Mouse (Mus musculus) intestine, postnatal 0 days (tissue): ENCODE data around the gene Syt11. TPM values are rescaled to one million over a fixed set of nuclear protein-coding genes. Genes with fewer than 3 reads are reported as not detected.
"Not testable (repeated sequence)": the region's sequence is repeated elsewhere in the genome, so short reads cannot be mapped to it uniquely, and the experiment has no call there.

Source experiments
- ATAC-seq: fragments of 200-750 bp; cut with Nextera tagmentation; 2 replicates; pipeline ENCODE4 v1.8.0; 2017; ENCODE audit warnings: mild to moderate bottlenecking, moderate TSS enrichment, moderate library complexity
- H3K27ac ChIP-seq: fragments of 300-500 bp; sonication (generic); 2 replicates; pipeline ENCODE4 v1.5.1; 2014; ENCODE audit warnings: mild to moderate bottlenecking, low read depth, low read length, moderate library complexity
- H3K27me3 ChIP-seq: fragments of 300-500 bp; sonication (generic); replicated peaks from 2 replicates; pipeline ENCODE4 v1.6.1; 2014; ENCODE audit warnings: low read length, mixed read lengths; ENCODE audit not compliant: control insufficient read depth, insufficient read depth
- H3K36me3 ChIP-seq: fragments of 300-500 bp; sonication (generic); 2 replicates; pipeline ENCODE4 v1.6.1; 2014; ENCODE audit warnings: mild to moderate bottlenecking, moderate library complexity; ENCODE audit not compliant: control insufficient read depth, insufficient read depth
- H3K4me1 ChIP-seq: fragments of 300-500 bp; sonication (generic); replicated peaks from 2 replicates; pipeline ENCODE4 v1.6.1; 2014; ENCODE audit warnings: antibody characterized with exemption, low read length, mixed read lengths; ENCODE audit not compliant: control insufficient read depth, insufficient read depth
- H3K4me2 ChIP-seq: fragments of 300-500 bp; sonication (generic); replicated peaks from 2 replicates; pipeline ENCODE4 v1.6.1; 2014; ENCODE audit warnings: low read depth, mild to moderate bottlenecking, moderate library complexity
- H3K4me3 ChIP-seq: fragments of 300-500 bp; sonication (generic); 2 replicates; pipeline ENCODE4 v1.5.1; 2014; ENCODE audit warnings: low read depth, low read length
- H3K9ac ChIP-seq: fragments of 300-500 bp; sonication (generic); 2 replicates; pipeline ENCODE4 v1.6.1; 2014; ENCODE audit warnings: mild to moderate bottlenecking, low read depth, low read length
- H3K9me3 ChIP-seq: fragments of 300-500 bp; sonication (generic); 2 replicates; pipeline ENCODE4 v1.6.1; 2016; ENCODE audit warnings: mixed run types; ENCODE audit not compliant: control insufficient read depth
- CTCF ChIP-seq: sonication (generic); IDR thresholded peaks from 2 replicates; pipeline ENCODE4 v1.5.1; 2016; ENCODE audit warnings: low read depth, mild to moderate bottlenecking, control low read depth, antibody characterized with exemption, moderate library complexity
- WGBS: fragments of 180-500 bp; shearing (Covaris S2); extraction: QIAGEN DNeasy Blood & Tissue Kit; methylation state at CpG from one replicate; pipeline ENCODE4 v1.1.7; 2014; 5-methylcytosine and 5-hydroxymethylcytosine counted together
- polyA plus RNA-seq: library from polyadenylated mRNA; unstranded; fragments of >200 nt; fragmentation: Nextera tagmentation; extraction: Ambion mirVana; gene quantifications from 2 replicates; pipeline ENCODE4 v1.2.1, GENCODE M21; 2015

Gene Syt11
- polyA plus RNA-seq, result 8.6 and 10.1 TPM in 2 replicates

GRCm38 (mm10) chr3:88774939-88775841 lies at the start of gene Syt11:
Gene Syt11, minus strand, starts transcription at chr3:88775164.
- H3K27me3 ChIP-seq, H3K9me3 ChIP-seq, H3K9ac ChIP-seq, H3K27ac ChIP-seq, H3K36me3 ChIP-seq, H3K4me1 ChIP-seq: not testable (repeated sequence)
- peak within 1 kb of the TSS; percentile 32 for H3K4me3 ChIP-seq
- ATAC-seq, result peak; percentile 78
- H3K4me2 ChIP-seq, result peak within 1 kb of the TSS; percentile 53
- 6% methylated on average over 28 of the region's 51 CpGs for WGBS

- WGBS, result 93% methylated on average over 5 of the region's 5 CpGs
- peaks cover 7% of the 10 kb centered on the region; the same call in 1 of the 2 replicates for H3K36me3 ChIP-seq
- no peak for ATAC-seq
These were observed 29.1 kb upstream of the Syt11 start for GRCm38 (mm10) chr3:88803910-88804540.

GRCm38 (mm10) chr3:88797507-88797906 lies 22.5 kb upstream of the Syt11 start:
- H3K4me2 ChIP-seq, H3K4me1 ChIP-seq, H3K36me3 ChIP-seq, ATAC-seq, H3K27ac ChIP-seq, H3K4me3 ChIP-seq, H3K9me3 ChIP-seq, H3K27me3 ChIP-seq, H3K9ac ChIP-seq: not testable (repeated sequence)
- 87% methylated on average over 6 of the region's 6 CpGs for WGBS
- TF ChIP-seq CTCF, result 0 out of 2 replicates have a peak, but pooled peaks have one; percentile 6

More at GRCm38 (mm10) chr3:88803910-88804540, 29.1 kb upstream of the Syt11 start:
- no peaks in the 10 kb centered on the region for H3K4me1 ChIP-seq
- H3K27me3 ChIP-seq, result no peaks in the 10 kb centered on the region
- no peak overlapping the region for H3K4me2 ChIP-seq
- no peaks in the 10 kb centered on the region for H3K9me3 ChIP-seq
- no peak for TF ChIP-seq CTCF
- no peak overlapping the region for H3K27ac ChIP-seq
- no peak overlapping the region for H3K9ac ChIP-seq
- no peak overlapping the region for H3K4me3 ChIP-seq

GRCm38 (mm10) chr3:88788033-88788432 lies 13.1 kb upstream of the Syt11 start:
- not testable (repeated sequence) for H3K4me1 ChIP-seq, H3K4me3 ChIP-seq, ATAC-seq, H3K9me3 ChIP-seq, H3K27ac ChIP-seq, H3K4me2 ChIP-seq, H3K9ac ChIP-seq, H3K27me3 ChIP-seq
- H3K36me3 ChIP-seq, result peaks cover 11% of the 10 kb centered on the region; the same call in 1 of the 2 replicates
- no CpG with 5 or more reads among the region's 4 CpGs for WGBS

- H3K4me1 ChIP-seq, H3K9me3 ChIP-seq, H3K27me3 ChIP-seq, H3K9ac ChIP-seq, H3K27ac ChIP-seq, H3K4me2 ChIP-seq, H3K4me3 ChIP-seq: not testable (repeated sequence)
- ATAC-seq, result 0 out of 2 replicates have a peak, but pooled peaks have one; percentile 19
- WGBS, result no CpG with 5 or more reads among the region's 8 CpGs
- peaks cover 11% of the 10 kb centered on the region; the same call in 1 of the 2 replicates for H3K36me3 ChIP-seq
These were observed 11.8 kb upstream of the Syt11 start for GRCm38 (mm10) chr3:88786805-88787204.

- ATAC-seq, H3K4me1 ChIP-seq, H3K27ac ChIP-seq, H3K4me3 ChIP-seq, H3K27me3 ChIP-seq, H3K4me2 ChIP-seq, H3K9ac ChIP-seq, H3K9me3 ChIP-seq: not testable (repeated sequence)
- 95% methylated on average over 1 of the region's 4 CpGs for WGBS
- H3K36me3 ChIP-seq, result peaks cover 11% of the 10 kb centered on the region; the same call in 1 of the 2 replicates
These were observed 11.4 kb upstream of the Syt11 start for GRCm38 (mm10) chr3:88786323-88786722.
